Mouse (Mus musculus) erythroid progenitor cell, adult 5-6 weeks (primary cell): ENCODE data around the gene Slc2a4. TPM values are rescaled to one million over a fixed set of nuclear protein-coding genes. Genes with fewer than 3 reads are reported as not detected.

Source experiments
- ATAC-seq: replicated peaks from 2 replicates; pipeline ENCODE4 v1.8.0; 2016; ENCODE audit warnings: moderate number of reproducible peaks, mild to moderate bottlenecking, moderate TSS enrichment, inconsistent platforms; ENCODE audit not compliant: poor library complexity, low FRiP score, severe bottlenecking
- total RNA-seq, 2 experiments: library from RNA; stranded (forward) in 1 of 2; stranded (reverse) in 1 of 2; fragments of 150-400 nt in 1 of 2; fragments of 186-747, 209-891 nt in 1 of 2; gene quantifications; 2 replicates each; pipeline versions ENCODE4 v1.2.3 to v1.2.4; 2015 to 2017; ENCODE audit warnings: low replicate concordance in 2 of 2

Gene Slc2a4
- total RNA-seq, 2 experiments from 2014 or later: 94.7 to 613 TPM

GRCm38 (mm10) chr11:69910781-69911560 lies 37.0 kb downstream of the Slc2a4 start:
- ATAC-seq: no peak

- ATAC-seq: no peak
Measured at GRCm38 (mm10) chr11:69910177-69910576, 37.8 kb downstream of the Slc2a4 start.

- ATAC-seq: no peak
Measured at GRCm38 (mm10) chr11:69909174-69909573, 38.8 kb downstream of the Slc2a4 start.

GRCm38 (mm10) chr11:69908645-69909044 lies 39.3 kb downstream of the Slc2a4 start:
- no peak for ATAC-seq

- ATAC-seq: no peak
Measured at GRCm38 (mm10) chr11:69904311-69904710, 43.7 kb downstream of the Slc2a4 start.

GRCm38 (mm10) chr11:69902972-69903371 lies 45.0 kb downstream of the Slc2a4 start:
- ATAC-seq: no peak

GRCm38 (mm10) chr11:69901993-69902392 lies 46.0 kb downstream of the Slc2a4 start:
- ATAC-seq: peak; percentile 9; the same call in 1 of the 2 replicates

- peak; percentile 69 for ATAC-seq
Measured at GRCm38 (mm10) chr11:69901406-69901846, 46.6 kb downstream of the Slc2a4 start.

GRCm38 (mm10) chr11:69900471-69901405 lies 47.2 kb downstream of the Slc2a4 start, which contains the start of the genes 2810408A11Rik and Neurl4:
2810408A11Rik (minus strand) TSS chr11:69900987.
Neurl4 (plus strand) TSS chr11:69901072.
- peak; percentile 87 for ATAC-seq

- no peak for ATAC-seq
Measured at GRCm38 (mm10) chr11:69899870-69900269, 48.1 kb downstream of the Slc2a4 start.

- ATAC-seq: no peak
Measured at GRCm38 (mm10) chr11:69895291-69895690, 52.7 kb downstream of the Slc2a4 start, which contains the start of gene Acap1. Acap1 (minus strand) TSS chr11:69895539.

GRCm38 (mm10) chr11:69894671-69895070 lies 53.3 kb downstream of the Slc2a4 start:
- no peak for ATAC-seq

Other genes starting within 250 kb of the Slc2a4 start
Only the 30 nearest of the 33 such genes appear.
- 2.9 and 3.8 TPM in 2 replicates for gene Zbtb4, start 182.3 kb downstream of the Slc2a4 start, total RNA-seq (2015; ENCODE audit: low replicate concordance)
- 0.77 and 3.0 TPM in 2 replicates for gene Zbtb4, start 182.3 kb downstream of the Slc2a4 start, total RNA-seq (2017; ENCODE audit: low replicate concordance)
- not detected in 2 replicates for gene Chrnb1, start 152.2 kb downstream of the Slc2a4 start, total RNA-seq (2015; ENCODE audit: low replicate concordance)
- gene Chrnb1, start 152.2 kb downstream of the Slc2a4 start, total RNA-seq (2017; ENCODE audit: low replicate concordance): 0.77 TPM in 1 of 2 replicates, not detected in the other
- not detected in 2 replicates for gene Fgf11, start 146.3 kb downstream of the Slc2a4 start, total RNA-seq (2015; ENCODE audit: low replicate concordance)
- not detected in 2 replicates for gene Fgf11, start 146.3 kb downstream of the Slc2a4 start, total RNA-seq (2017; ENCODE audit: low replicate concordance)
- gene Tmem102, start 142.6 kb downstream of the Slc2a4 start, total RNA-seq (2015; ENCODE audit: low replicate concordance): not detected in 2 replicates
- not detected in 2 replicates for gene Tmem102, start 142.6 kb downstream of the Slc2a4 start, total RNA-seq (2017; ENCODE audit: low replicate concordance)
- not detected in 2 replicates for gene Gm39566, start 132.9 kb downstream of the Slc2a4 start, total RNA-seq (2015; ENCODE audit: low replicate concordance)
- not detected in 2 replicates for gene Gm39566, start 132.9 kb downstream of the Slc2a4 start, total RNA-seq (2017; ENCODE audit: low replicate concordance)
- gene Spem2, start 129.7 kb downstream of the Slc2a4 start, total RNA-seq (2015; ENCODE audit: low replicate concordance): not detected in 2 replicates
- gene Spem2, start 129.7 kb downstream of the Slc2a4 start, total RNA-seq (2017; ENCODE audit: low replicate concordance): not detected in 2 replicates
- gene Spem1, start 126.0 kb downstream of the Slc2a4 start, total RNA-seq (2015; ENCODE audit: low replicate concordance): not detected in 2 replicates
- gene Spem1, start 126.0 kb downstream of the Slc2a4 start, total RNA-seq (2017; ENCODE audit: low replicate concordance): not detected in 2 replicates
- 0.72 and 0.84 TPM in 2 replicates for gene Nlgn2, start 110.4 kb downstream of the Slc2a4 start, total RNA-seq (2015; ENCODE audit: low replicate concordance)
- 0.08 and 0.26 TPM in 2 replicates for gene Nlgn2, start 110.4 kb downstream of the Slc2a4 start, total RNA-seq (2017; ENCODE audit: low replicate concordance)
- 258 and 276 TPM in 2 replicates for gene Tmem256, start 109.7 kb downstream of the Slc2a4 start, total RNA-seq (2015; ENCODE audit: low replicate concordance)
- gene Tmem256, start 109.7 kb downstream of the Slc2a4 start, total RNA-seq (2017; ENCODE audit: low replicate concordance): 123 and 303 TPM in 2 replicates
- gene Plscr3, start 101.8 kb downstream of the Slc2a4 start, total RNA-seq (2015; ENCODE audit: low replicate concordance): 24.9 and 26.0 TPM in 2 replicates
- 15.1 and 27.7 TPM in 2 replicates for gene Plscr3, start 101.8 kb downstream of the Slc2a4 start, total RNA-seq (2017; ENCODE audit: low replicate concordance)
- 5.9 and 6.8 TPM in 2 replicates for gene Tnk1, start 89.5 kb downstream of the Slc2a4 start, total RNA-seq (2015; ENCODE audit: low replicate concordance)
- 7.3 and 8.1 TPM in 2 replicates for gene Tnk1, start 89.5 kb downstream of the Slc2a4 start, total RNA-seq (2017; ENCODE audit: low replicate concordance)
- not detected in 2 replicates for gene Tmem95, start 70.2 kb downstream of the Slc2a4 start, total RNA-seq (2015; ENCODE audit: low replicate concordance)
- gene Tmem95, start 70.2 kb downstream of the Slc2a4 start, total RNA-seq (2017; ENCODE audit: low replicate concordance): not detected in 2 replicates
- 0.72 and 0.84 TPM in 2 replicates for gene Kctd11, start 66.8 kb downstream of the Slc2a4 start, total RNA-seq (2015; ENCODE audit: low replicate concordance)
- 0.13 TPM in 1 of 2 replicates, not detected in the other for gene Kctd11, start 66.8 kb downstream of the Slc2a4 start, total RNA-seq (2017; ENCODE audit: low replicate concordance)
- gene Acap1, start 52.6 kb downstream of the Slc2a4 start, total RNA-seq (2015; ENCODE audit: low replicate concordance): 9.4 and 12.6 TPM in 2 replicates
- gene Acap1, start 52.6 kb downstream of the Slc2a4 start, total RNA-seq (2017; ENCODE audit: low replicate concordance): 8.5 and 11.6 TPM in 2 replicates
- gene 2810408A11Rik, start 47.2 kb downstream of the Slc2a4 start, total RNA-seq (2015; ENCODE audit: low replicate concordance): 2.5 TPM in 1 of 2 replicates, not detected in the other
- 0.51 TPM in 1 of 2 replicates, not detected in the other for gene 2810408A11Rik, start 47.2 kb downstream of the Slc2a4 start, total RNA-seq (2017; ENCODE audit: low replicate concordance)
- 8.6 and 8.8 TPM in 2 replicates for gene Neurl4, start 47.1 kb downstream of the Slc2a4 start, total RNA-seq (2015; ENCODE audit: low replicate concordance)
- gene Neurl4, start 47.1 kb downstream of the Slc2a4 start, total RNA-seq (2017; ENCODE audit: low replicate concordance): 23.2 and 59.7 TPM in 2 replicates
- 268 and 359 TPM in 2 replicates for gene Gps2, start 34.3 kb downstream of the Slc2a4 start, total RNA-seq (2015; ENCODE audit: low replicate concordance)
- 130 and 161 TPM in 2 replicates for gene Gps2, start 34.3 kb downstream of the Slc2a4 start, total RNA-seq (2017; ENCODE audit: low replicate concordance)
- gene Eif5a, start 26.2 kb downstream of the Slc2a4 start, total RNA-seq (2015; ENCODE audit: low replicate concordance): 394 and 471 TPM in 2 replicates
- gene Eif5a, start 26.2 kb downstream of the Slc2a4 start, total RNA-seq (2017; ENCODE audit: low replicate concordance): 246 and 254 TPM in 2 replicates
- not detected in 2 replicates for gene Ybx2, start 12.4 kb downstream of the Slc2a4 start, total RNA-seq (2015; ENCODE audit: low replicate concordance)
- gene Ybx2, start 12.4 kb downstream of the Slc2a4 start, total RNA-seq (2017; ENCODE audit: low replicate concordance): 3.9 TPM in 1 of 2 replicates, not detected in the other
- not detected in 2 replicates for gene Cldn7, start 16.6 kb upstream of the Slc2a4 start, total RNA-seq (2015; ENCODE audit: low replicate concordance)
- not detected in 2 replicates for gene Cldn7, start 16.6 kb upstream of the Slc2a4 start, total RNA-seq (2017; ENCODE audit: low replicate concordance)
- 49.4 and 83.4 TPM in 2 replicates for gene Ctdnep1, start 33.0 kb upstream of the Slc2a4 start, total RNA-seq (2015; ENCODE audit: low replicate concordance)
- 17.1 and 20.9 TPM in 2 replicates for gene Ctdnep1, start 33.0 kb upstream of the Slc2a4 start, total RNA-seq (2017; ENCODE audit: low replicate concordance)
- gene Elp5, start 34.3 kb upstream of the Slc2a4 start, total RNA-seq (2015; ENCODE audit: low replicate concordance): 45.0 and 50.7 TPM in 2 replicates
- gene Elp5, start 34.3 kb upstream of the Slc2a4 start, total RNA-seq (2017; ENCODE audit: low replicate concordance): 25.3 and 45.8 TPM in 2 replicates
- 393 and 394 TPM in 2 replicates for gene Gabarap, start 43.0 kb upstream of the Slc2a4 start, total RNA-seq (2015; ENCODE audit: low replicate concordance)
- gene Gabarap, start 43.0 kb upstream of the Slc2a4 start, total RNA-seq (2017; ENCODE audit: low replicate concordance): 161 and 239 TPM in 2 replicates
- 18.7 and 21.4 TPM in 2 replicates for gene Phf23, start 47.6 kb upstream of the Slc2a4 start, total RNA-seq (2015; ENCODE audit: low replicate concordance)
- 22.2 and 25.4 TPM in 2 replicates for gene Phf23, start 47.6 kb upstream of the Slc2a4 start, total RNA-seq (2017; ENCODE audit: low replicate concordance)
- 2.9 and 4.3 TPM in 2 replicates for gene Dvl2, start 52.4 kb upstream of the Slc2a4 start, total RNA-seq (2015; ENCODE audit: low replicate concordance)
- 0.30 and 2.4 TPM in 2 replicates for gene Dvl2, start 52.4 kb upstream of the Slc2a4 start, total RNA-seq (2017; ENCODE audit: low replicate concordance)
- gene Acadvl, start 67.2 kb upstream of the Slc2a4 start, total RNA-seq (2015; ENCODE audit: low replicate concordance): 24.9 and 52.8 TPM in 2 replicates
- 20.7 and 23.4 TPM in 2 replicates for gene Acadvl, start 67.2 kb upstream of the Slc2a4 start, total RNA-seq (2017; ENCODE audit: low replicate concordance)
- not detected in 2 replicates for gene Dlg4, start 68.8 kb upstream of the Slc2a4 start, total RNA-seq (2015; ENCODE audit: low replicate concordance)
- gene Dlg4, start 68.8 kb upstream of the Slc2a4 start, total RNA-seq (2017; ENCODE audit: low replicate concordance): 1.1 and 2.7 TPM in 2 replicates
- not detected in 2 replicates for gene Asgr1, start 105.9 kb upstream of the Slc2a4 start, total RNA-seq (2015; ENCODE audit: low replicate concordance)
- gene Asgr1, start 105.9 kb upstream of the Slc2a4 start, total RNA-seq (2017; ENCODE audit: low replicate concordance): not detected in 2 replicates
- not detected in 2 replicates for gene Asgr2, start 144.5 kb upstream of the Slc2a4 start, total RNA-seq (2015; ENCODE audit: low replicate concordance)
- gene Asgr2, start 144.5 kb upstream of the Slc2a4 start, total RNA-seq (2017; ENCODE audit: low replicate concordance): not detected in 2 replicates
- 4.2 and 5.0 TPM in 2 replicates for gene Mgl2, start 182.1 kb upstream of the Slc2a4 start, total RNA-seq (2015; ENCODE audit: low replicate concordance)
- gene Mgl2, start 182.1 kb upstream of the Slc2a4 start, total RNA-seq (2017; ENCODE audit: low replicate concordance): 8.0 and 12.5 TPM in 2 replicates